Mouse (Mus musculus) liver, adult 2 months (tissue): ENCODE measurements at regions not wholly inside any gene's neighbourhood (a gene's known extent, or its start where the extent isn't known, plus 50 kb on each side); places are given as distances from the start of the nearest gene placed in this dataset.

Source experiments
- DNase-seq: peaks from one replicate; pipeline ENCODE4 v3.0.0-alpha.2; 2011; ENCODE audit warnings: low read depth, low spot score; ENCODE audit errors: extremely low read depth
- H3K27ac ChIP-seq: fragments of 200-500 bp; replicated peaks from 2 replicates; pipeline ENCODE4 v1.5.1; 2012; ENCODE audit warnings: low read depth, mild to moderate bottlenecking, control low read depth, inconsistent platforms, low read length; ENCODE audit not compliant: insufficient read depth
- H3K27me3 ChIP-seq: fragments of 200-500 bp; 2 replicates; pipeline ENCODE4 v1.6.1; 2012; ENCODE audit warnings: mild to moderate bottlenecking, moderate library complexity, low read length, inconsistent platforms; ENCODE audit not compliant: control insufficient read depth, insufficient read depth
- H3K36me3 ChIP-seq: fragments of 200-500 bp; 2 replicates; pipeline ENCODE4 v1.6.1; 2012; ENCODE audit warnings: low read length, inconsistent platforms; ENCODE audit not compliant: control insufficient read depth, insufficient read depth
- H3K4me1 ChIP-seq: fragments of 200-500 bp; 2 replicates; pipeline ENCODE4 v1.6.1; 2011; ENCODE audit warnings: low read length; ENCODE audit not compliant: control insufficient read depth, insufficient read depth
- H3K4me3 ChIP-seq: fragments of 200-500 bp; 2 replicates; pipeline ENCODE4 v1.5.1; 2011; ENCODE audit warnings: low read depth, mild to moderate bottlenecking, control low read depth, low read length, moderate library complexity; ENCODE audit not compliant: insufficient read depth
- H3K79me2 ChIP-seq: fragments of 200-500 bp; 2 replicates; pipeline ENCODE4 v1.6.1; 2012; ENCODE audit warnings: inconsistent platforms, mild to moderate bottlenecking, low read length, moderate library complexity; ENCODE audit not compliant: control insufficient read depth, insufficient read depth
- H3K9ac ChIP-seq: fragments of 200-500 bp; 2 replicates; pipeline ENCODE4 v1.6.1; 2012; ENCODE audit warnings: low read depth, mild to moderate bottlenecking, control low read depth, inconsistent platforms, low read length
- CTCF ChIP-seq: fragments of 200-500 bp; IDR thresholded peaks from 2 replicates; pipeline ENCODE4 v1.5.1; 2011; ENCODE audit warnings: low read depth, low read length, control low read depth
- POLR2A ChIP-seq: fragments of 200-500 bp; IDR thresholded peaks from 2 replicates; pipeline ENCODE4 v1.6.1; 2011; ENCODE audit warnings: low read length, control low read depth; ENCODE audit not compliant: insufficient read depth; ENCODE audit errors: extremely low read depth
- WGBS: fragments of 180-500 bp; shearing (Covaris S2); methylation state at CpG from one replicate; pipeline ENCODE4 v1.1.7; 2018; 5-methylcytosine and 5-hydroxymethylcytosine counted together

- H3K36me3 ChIP-seq = no peaks in the 10 kb centered on the region
- TF ChIP-seq POLR2A (no peak), CTCF (no peak)
- no peaks in the 10 kb centered on the region for H3K79me2 ChIP-seq
- DNase-seq = no peak
- 55% methylated on average over 2 of the region's 2 CpGs for WGBS
- H3K4me3 ChIP-seq = no peak overlapping the region
- no peaks in the 10 kb centered on the region for H3K4me1 ChIP-seq
- H3K27ac ChIP-seq = no peak overlapping the region
- no peak overlapping the region for H3K9ac ChIP-seq
- H3K27me3 ChIP-seq = no peaks in the 10 kb centered on the region
Measured at GRCm38 (mm10) chr10:104490943-104491631, 297.2 kb downstream of the Gm4340 start.
